Mouse (Mus musculus): Measurements from ENCODE around the gene Slc16a14.

- no peak for TF ChIP-seq POU5F1 (IDR thresholded peaks at IDR 0.05; ENCODE audit: borderline replicate concordance, low read length)
- no peak for TF ChIP-seq CTCF (conservative IDR thresholded peaks at IDR 0.05; ENCODE audit: low read length)
Measured at GRCm38 (mm10) chr1:84952456-84953181, 17.7 kb upstream of the Slc16a14 start.
